Mouse (Mus musculus) midbrain, embryonic 15.5 days (tissue): ENCODE measurements around the gene Suox. TPM values are rescaled to one million over a fixed set of nuclear protein-coding genes. Genes with fewer than 3 reads are reported as not detected.

Experiments
- polyA plus RNA-seq: library from polyadenylated mRNA; unstranded; fragments of >200 nt; fragmentation: Nextera tagmentation; extraction: Ambion mirVana; gene quantifications from 2 replicates; pipeline ENCODE4 v1.2.1, GENCODE M21; 2015

Suox gene
- polyA plus RNA-seq, 1 experiment from 2014 or later: 14.3 TPM

Other genes starting within 250 kb of the Suox start
- gene Smarcc2, start 214.8 kb downstream of the Suox start, polyA plus RNA-seq: 201 and 209 TPM in 2 replicates
- 892 and 955 TPM in 2 replicates for gene Myl6, start 179.9 kb downstream of the Suox start, polyA plus RNA-seq
- 5.4 and 5.7 TPM in 2 replicates for gene Myl6b, start 175.4 kb downstream of the Suox start, polyA plus RNA-seq
- 10.5 and 11.1 TPM in 2 replicates for gene Esyt1, start 148.2 kb downstream of the Suox start, polyA plus RNA-seq
- gene Zc3h10, start 126.3 kb downstream of the Suox start, polyA plus RNA-seq: 20.8 and 22.7 TPM in 2 replicates
- gene Rpl41, start 124.8 kb downstream of the Suox start, polyA plus RNA-seq: 2,126 and 2,161 TPM in 2 replicates
- 125 and 128 TPM in 2 replicates for gene Pa2g4, start 108.1 kb downstream of the Suox start, polyA plus RNA-seq
- gene Erbb3, start 84.4 kb downstream of the Suox start, polyA plus RNA-seq: 0.42 and 0.56 TPM in 2 replicates
- 322 and 332 TPM in 2 replicates for gene Rps26, start 47.3 kb downstream of the Suox start, polyA plus RNA-seq
- gene Ikzf4, start 28.1 kb downstream of the Suox start, polyA plus RNA-seq: 23.0 and 23.1 TPM in 2 replicates
- 122 and 123 TPM in 2 replicates for gene Rab5b, start 22.2 kb upstream of the Suox start, polyA plus RNA-seq
- 0.54 and 0.88 TPM in 2 replicates for gene Pmel, start 30.1 kb upstream of the Suox start, polyA plus RNA-seq
- 15.1 and 18.6 TPM in 2 replicates for gene Cdk2, start 31.0 kb upstream of the Suox start, polyA plus RNA-seq
- gene Dgka, start 70.8 kb upstream of the Suox start, polyA plus RNA-seq: 7.6 and 7.8 TPM in 2 replicates
- gene Pym1, start 73.8 kb upstream of the Suox start, polyA plus RNA-seq: 45.8 and 47.6 TPM in 2 replicates
- gene Mmp19, start 116.8 kb upstream of the Suox start, polyA plus RNA-seq: 0.58 and 0.79 TPM in 2 replicates
- gene Dnajc14, start 130.0 kb upstream of the Suox start, polyA plus RNA-seq: 59.4 and 60.8 TPM in 2 replicates
- 16.0 and 17.6 TPM in 2 replicates for gene Tmem198b, start 130.3 kb upstream of the Suox start, polyA plus RNA-seq
- gene Sarnp, start 143.3 kb upstream of the Suox start, polyA plus RNA-seq: 145 and 155 TPM in 2 replicates
- 21.9 and 22.7 TPM in 2 replicates for gene Ormdl2, start 147.6 kb upstream of the Suox start, polyA plus RNA-seq
- 10.3 and 10.9 TPM in 2 replicates for gene Gdf11, start 217.6 kb upstream of the Suox start, polyA plus RNA-seq
- 154 and 184 TPM in 2 replicates for gene Cd63, start 226.9 kb upstream of the Suox start, polyA plus RNA-seq
- gene Rdh5, start 248.8 kb upstream of the Suox start, polyA plus RNA-seq: 12.9 and 15.4 TPM in 2 replicates
- 259 and 262 TPM in 2 replicates for gene Bloc1s1, start 250.0 kb upstream of the Suox start, polyA plus RNA-seq